Mouse (Mus musculus) stomach, postnatal 0 days (tissue): ENCODE results near the gene Slc11a1.

Experiments
- CTCF ChIP-seq: IDR thresholded peaks from 2 replicates; pipeline ENCODE4 v1.5.1; 2016; ENCODE audit warnings: antibody characterized with exemption, low read depth, mild to moderate bottlenecking, moderate library complexity
- EP300 ChIP-seq: optimal IDR thresholded peaks from 2 replicates; pipeline ENCODE3; 2016; ENCODE audit warnings: antibody characterized with exemption

DNA sequence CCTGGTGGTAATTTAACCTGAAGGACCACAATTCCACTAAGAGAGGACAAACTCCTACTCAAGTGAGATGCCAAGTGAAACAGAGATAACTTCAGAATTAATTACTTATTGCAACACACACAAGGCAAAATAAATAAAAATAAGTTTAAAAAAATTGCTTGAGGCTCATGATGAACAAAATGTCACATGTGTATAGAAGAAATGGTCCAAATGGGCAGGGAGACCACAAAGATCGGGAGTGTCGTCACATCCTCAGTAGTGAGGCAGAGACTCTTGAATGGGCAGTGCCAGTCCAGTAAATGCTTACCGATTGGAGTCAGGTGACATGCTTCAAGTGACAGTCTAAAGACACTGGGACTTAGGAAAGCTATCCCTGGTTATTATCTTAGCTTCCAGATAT is 25.5 kb downstream of the Slc11a1 start:
- TF ChIP-seq CTCF (no peak), EP300 (no peak)
